Mouse (Mus musculus) midbrain, embryonic 16.5 days (tissue): Measurements from ENCODE around the gene Angel1. TPM values are rescaled to one million over a fixed set of nuclear protein-coding genes. Genes with fewer than 3 reads are reported as not detected.
A peak's percentile ranks its signal among the peaks of the same experiment; 100 is the strongest.

Experiments used
- ATAC-seq: fragments of 200-750 bp; cut with Nextera tagmentation; 2 replicates; pipeline ENCODE4 v1.8.0; 2017; ENCODE audit warnings: moderate TSS enrichment
- H3K27ac ChIP-seq: fragments of 300-500 bp; sonication (generic); 2 replicates; pipeline ENCODE4 v1.5.1; 2014; ENCODE audit warnings: mild to moderate bottlenecking, low read length, mixed read lengths
- H3K27me3 ChIP-seq: fragments of 300-500 bp; sonication (generic); 2 replicates; pipeline ENCODE4 v1.6.1; 2014; ENCODE audit warnings: low read depth, low read length, mixed read lengths; ENCODE audit not compliant: control insufficient read depth, insufficient read depth
- H3K36me3 ChIP-seq: fragments of 300-500 bp; sonication (generic); 2 replicates; pipeline ENCODE4 v1.6.1; 2014; ENCODE audit warnings: mild to moderate bottlenecking, low read length, moderate library complexity, mixed read lengths; ENCODE audit not compliant: control insufficient read depth, insufficient read depth
- H3K4me1 ChIP-seq: fragments of 300-500 bp; sonication (generic); 2 replicates; pipeline ENCODE4 v1.6.1; 2014; ENCODE audit warnings: mild to moderate bottlenecking, low read length, mixed read lengths; ENCODE audit not compliant: control insufficient read depth, insufficient read depth
- H3K4me2 ChIP-seq: fragments of 300-500 bp; sonication (generic); 2 replicates; pipeline ENCODE4 v1.6.1; 2014; ENCODE audit warnings: mild to moderate bottlenecking, low read length, mixed read lengths
- H3K4me3 ChIP-seq: fragments of 300-500 bp; sonication (generic); 2 replicates; pipeline ENCODE4 v1.5.1; 2014; ENCODE audit warnings: low read depth, mild to moderate bottlenecking, low read length, moderate library complexity, mixed read lengths
- H3K9ac ChIP-seq: fragments of 300-500 bp; sonication (generic); 2 replicates; pipeline ENCODE4 v1.6.1; 2014; ENCODE audit warnings: low read depth, low read length, mixed read lengths
- H3K9me3 ChIP-seq: fragments of 300-500 bp; sonication (generic); replicated peaks from 2 replicates; pipeline ENCODE4 v1.6.1; 2014; ENCODE audit warnings: mild to moderate bottlenecking, low read length, mixed read lengths; ENCODE audit not compliant: control insufficient read depth, poor library complexity, severe bottlenecking
- whole genome bisulfite sequencing: fragments of 180-500 bp; shearing (Covaris S2); extraction: QIAGEN DNeasy Blood & Tissue Kit; methylation state at CpG from one replicate; pipeline ENCODE4 v1.1.7; 2014; 5-methylcytosine and 5-hydroxymethylcytosine counted together
- polyA plus RNA-seq: library from polyadenylated mRNA; unstranded; fragments of >200 nt; fragmentation: Nextera tagmentation; extraction: Ambion mirVana; gene quantifications from 2 replicates; pipeline ENCODE4 v1.2.1, GENCODE M21; 2015

Gene Angel1
- polyA plus RNA-seq, 1 experiment from 2014 or later, result 10.8 TPM

DNA sequence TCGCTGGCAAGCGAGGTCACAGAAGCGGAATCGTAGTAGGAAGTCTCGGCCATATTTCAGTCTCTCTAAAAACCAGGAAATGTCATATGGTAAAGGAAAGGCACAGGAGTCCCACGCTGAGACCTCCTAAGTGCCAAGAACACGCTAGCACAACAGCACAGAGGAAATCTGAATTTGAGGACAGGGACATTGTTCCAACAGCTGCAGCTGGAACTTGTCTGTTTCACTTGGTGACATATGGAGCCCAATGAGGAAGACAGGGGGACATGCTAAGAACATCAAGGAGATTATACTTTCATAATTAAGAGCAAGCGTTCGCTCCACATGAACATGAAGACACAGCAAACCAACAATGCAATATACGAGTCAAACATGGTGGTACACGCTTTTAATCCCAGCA, 9.3 kb downstream of the Angel1 start:
- H3K27ac ChIP-seq, result no peak overlapping the region
- peaks cover 2% of the 10 kb centered on the region; the same call in 1 of the 2 replicates for H3K36me3 ChIP-seq
- no peak for ATAC-seq
- H3K9ac ChIP-seq, result no peak overlapping the region
- H3K4me2 ChIP-seq, result no peak overlapping the region
- WGBS, result 91% methylated on average over 11 of the region's 11 CpGs
- no peaks in the 10 kb centered on the region for H3K27me3 ChIP-seq
- no peaks in the 10 kb centered on the region for H3K4me1 ChIP-seq
- H3K4me3 ChIP-seq, result no peak overlapping the region
- H3K9me3 ChIP-seq, result no peaks in the 10 kb centered on the region

- no peak overlapping the region for H3K9ac ChIP-seq
- no peak overlapping the region for H3K4me2 ChIP-seq
- H3K4me1 ChIP-seq, result no peaks in the 10 kb centered on the region
- H3K27ac ChIP-seq, result no peak overlapping the region
- H3K9me3 ChIP-seq, result no peaks in the 10 kb centered on the region
- H3K36me3 ChIP-seq, result peaks cover 2% of the 10 kb centered on the region; the same call in 1 of the 2 replicates
- 47% methylated on average over 5 of the region's 5 CpGs for WGBS
- no peak; the same call in 1 of the 2 replicates for ATAC-seq
- H3K4me3 ChIP-seq, result no peak overlapping the region
- no peaks in the 10 kb centered on the region for H3K27me3 ChIP-seq
Observed at GRCm38 (mm10) chr12:86715401-86715800, 10.9 kb downstream of the Angel1 start.

GRCm38 (mm10) chr12:86714026-86714425, 12.2 kb downstream of the Angel1 start:
- peaks cover 2% of the 10 kb centered on the region; the same call in 1 of the 2 replicates for H3K36me3 ChIP-seq
- H3K9me3 ChIP-seq, result no peaks in the 10 kb centered on the region
- H3K4me3 ChIP-seq, result no peak overlapping the region
- no peak overlapping the region for H3K4me2 ChIP-seq
- ATAC-seq, result no peak
- H3K9ac ChIP-seq, result no peak overlapping the region
- no peak overlapping the region for H3K27ac ChIP-seq
- no peaks in the 10 kb centered on the region for H3K27me3 ChIP-seq
- H3K4me1 ChIP-seq, result no peaks in the 10 kb centered on the region
- WGBS, result 76% methylated on average over 5 of the region's 5 CpGs

DNA sequence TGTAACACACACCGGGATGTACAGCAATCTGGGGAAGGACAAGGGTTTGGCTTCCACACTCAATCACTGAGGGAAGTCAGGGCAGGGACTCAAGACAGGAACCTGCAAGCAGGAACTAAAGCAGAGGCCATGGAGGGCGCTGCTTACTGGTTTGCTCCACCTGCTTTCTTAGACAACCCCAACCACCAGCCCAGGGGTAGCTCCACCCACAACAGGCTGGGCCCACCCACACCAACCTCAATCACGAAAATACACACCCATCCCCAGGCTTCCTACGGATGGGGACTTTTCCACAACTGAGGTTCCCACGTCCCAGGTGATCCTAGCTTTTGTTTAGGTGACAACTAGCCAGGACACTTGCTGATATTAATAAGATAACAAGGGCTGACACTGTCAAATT, 20.4 kb downstream of the Angel1 start:
- H3K27ac ChIP-seq, result no peak overlapping the region
- H3K36me3 ChIP-seq, result no peaks in the 10 kb centered on the region; the same call in 1 of the 2 replicates
- ATAC-seq, result no peak
- no peak overlapping the region for H3K4me3 ChIP-seq
- H3K9ac ChIP-seq, result no peak overlapping the region
- no peaks in the 10 kb centered on the region for H3K27me3 ChIP-seq
- WGBS, result 88% methylated on average over 5 of the region's 5 CpGs
- no peak overlapping the region for H3K4me2 ChIP-seq
- no peaks in the 10 kb centered on the region for H3K9me3 ChIP-seq
- H3K4me1 ChIP-seq, result no peaks in the 10 kb centered on the region

DNA sequence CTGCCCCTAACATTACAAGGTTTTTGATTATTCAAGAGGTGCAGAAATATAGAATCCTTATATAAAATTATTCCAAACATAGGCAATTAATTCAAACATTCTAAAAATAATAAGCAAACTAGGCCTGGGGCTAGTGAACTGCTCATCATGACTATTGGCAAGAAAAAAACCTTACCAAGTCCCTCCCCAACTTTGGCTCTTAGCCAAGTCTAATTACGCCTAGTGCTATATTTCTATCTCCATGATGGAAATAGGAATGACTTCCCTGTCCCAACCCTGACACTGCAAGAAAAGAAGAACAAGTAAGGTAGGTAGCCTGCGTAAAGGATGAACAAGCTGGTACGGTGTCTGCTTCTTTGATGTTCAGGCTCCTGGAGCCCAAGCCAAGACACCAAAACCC, 23.6 kb downstream of the Angel1 start:
- Histone ChIP-seq H3K4me1 (peaks cover 12% of the 10 kb centered on the region; the same call in 1 of the 2 replicates), H3K27ac (no peak overlapping the region), H3K9me3 (no peaks in the 10 kb centered on the region), H3K4me3 (no peak overlapping the region), H3K4me2 (no peak overlapping the region), H3K36me3 (no peaks in the 10 kb centered on the region; the same call in 1 of the 2 replicates), H3K27me3 (no peaks in the 10 kb centered on the region), H3K9ac (no peak overlapping the region)
- WGBS, result 91% methylated on average over 3 of the region's 3 CpGs
- ATAC-seq, result no peak

GRCm38 (mm10) chr12:86701491-86701890, 24.8 kb downstream of the Angel1 start:
- no peak overlapping the region for H3K9ac ChIP-seq
- H3K4me3 ChIP-seq, result no peak overlapping the region
- no peak overlapping the region for H3K4me2 ChIP-seq
- peaks cover 12% of the 10 kb centered on the region; the same call in 1 of the 2 replicates for H3K4me1 ChIP-seq
- H3K36me3 ChIP-seq, result peaks cover 2% of the 10 kb centered on the region; the same call in 1 of the 2 replicates
- H3K27me3 ChIP-seq, result no peaks in the 10 kb centered on the region
- WGBS, result 93% methylated on average over 4 of the region's 4 CpGs
- ATAC-seq, result no peak
- H3K9me3 ChIP-seq, result no peaks in the 10 kb centered on the region
- no peak overlapping the region for H3K27ac ChIP-seq

- no peak for ATAC-seq
- WGBS, result 70% methylated on average over 4 of the region's 4 CpGs
Observed at GRCm38 (mm10) chr12:86700927-86701310, 25.3 kb downstream of the Angel1 start.

DNA sequence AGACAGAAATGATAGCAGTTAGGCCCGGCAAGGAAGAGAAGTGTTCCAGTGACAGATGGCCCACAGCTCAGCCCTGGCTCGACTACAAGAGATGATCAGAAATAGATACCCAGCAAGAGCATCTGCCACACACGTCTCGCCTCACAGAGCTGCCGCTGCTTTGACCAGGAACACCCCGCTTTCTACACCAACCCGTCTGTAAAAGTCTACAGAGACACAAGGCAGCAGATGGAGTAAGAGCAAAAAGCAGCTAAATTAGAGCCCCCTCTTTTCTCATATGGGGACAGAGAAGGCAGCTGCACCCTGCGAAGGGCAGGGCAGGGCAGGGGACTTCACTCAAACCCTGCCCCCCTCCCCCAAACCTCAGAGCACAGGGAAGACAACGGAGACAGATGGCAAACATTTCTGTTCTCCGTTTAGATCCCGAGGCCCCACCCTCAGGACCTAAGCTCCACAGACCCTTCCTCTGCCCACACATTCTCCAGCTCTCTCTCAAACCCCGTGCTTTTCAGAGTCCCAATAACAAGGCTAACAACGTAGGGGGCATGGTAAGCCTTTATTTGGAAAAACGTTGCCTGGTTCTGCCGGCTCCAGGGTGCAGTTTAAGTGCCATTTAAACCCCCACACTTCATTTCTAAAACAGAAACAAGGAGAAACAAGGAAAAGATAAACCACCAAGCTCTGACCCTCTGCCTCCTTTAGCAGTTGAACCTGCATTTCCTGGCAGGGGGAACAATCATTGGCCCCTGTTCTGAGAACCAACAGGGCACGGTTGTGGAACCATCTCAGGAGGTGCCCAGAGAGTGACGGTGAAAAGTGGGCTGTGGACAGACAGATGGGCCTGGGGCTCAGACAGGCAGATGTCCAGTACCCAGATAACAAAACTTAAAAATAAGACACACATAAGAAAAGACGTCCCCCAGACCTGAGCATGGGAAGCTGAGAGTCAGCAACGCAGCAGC, 26.0 kb downstream of the Angel1 start:
- 25% methylated on average over 19 of the region's 19 CpGs for WGBS
- no peak overlapping the region for H3K4me2 ChIP-seq
- no peak overlapping the region for H3K9ac ChIP-seq

More at GRCm38 (mm10) chr12:86700927-86701310, 25.3 kb downstream of the Angel1 start:
- no peak overlapping the region for H3K9ac ChIP-seq
- H3K4me3 ChIP-seq, result no peak overlapping the region
- peaks cover 12% of the 10 kb centered on the region; the same call in 1 of the 2 replicates for H3K4me1 ChIP-seq
- no peaks in the 10 kb centered on the region for H3K9me3 ChIP-seq
- H3K36me3 ChIP-seq, result peaks cover 6% of the 10 kb centered on the region; the same call in 1 of the 2 replicates
- no peak overlapping the region; the same call in 1 of the 2 replicates for H3K27ac ChIP-seq
- no peaks in the 10 kb centered on the region for H3K27me3 ChIP-seq
- no peak overlapping the region for H3K4me2 ChIP-seq

GRCm38 (mm10) chr12:86698537-86698936, 27.7 kb downstream of the Angel1 start:
- Histone ChIP-seq H3K9ac (no peak overlapping the region), H3K36me3 (peaks cover 14% of the 10 kb centered on the region; the same call in 1 of the 2 replicates), H3K27ac (0 out of 2 replicates have a peak overlapping the region, but pooled peaks have one; percentile 0), H3K9me3 (no peaks in the 10 kb centered on the region), H3K4me2 (no peak overlapping the region), H3K4me3 (no peak overlapping the region), H3K27me3 (no peaks in the 10 kb centered on the region), H3K4me1 (peaks cover 12% of the 10 kb centered on the region; the same call in 1 of the 2 replicates)
- ATAC-seq, result no peak

More for the DNA sequence above, 26.0 kb downstream of the Angel1 start:
- peaks cover 12% of the 10 kb centered on the region; the same call in 1 of the 2 replicates for H3K4me1 ChIP-seq
- H3K27me3 ChIP-seq, result no peaks in the 10 kb centered on the region
- H3K27ac ChIP-seq, result no peak overlapping the region
- H3K36me3 ChIP-seq, result peaks cover 10% of the 10 kb centered on the region; the same call in 1 of the 2 replicates
- H3K4me3 ChIP-seq, result no peak overlapping the region
- no peaks in the 10 kb centered on the region for H3K9me3 ChIP-seq
- ATAC-seq, result peak; percentile 49; the same call in 1 of the 2 replicates
